Mouse (Mus musculus): Measurements from ENCODE around the gene Cox10.
"Not testable (repeated sequence)": the region's sequence is repeated elsewhere in the genome, so short reads cannot be mapped to it uniquely, and the experiment has no call there.

Gene Cox10

DNA sequence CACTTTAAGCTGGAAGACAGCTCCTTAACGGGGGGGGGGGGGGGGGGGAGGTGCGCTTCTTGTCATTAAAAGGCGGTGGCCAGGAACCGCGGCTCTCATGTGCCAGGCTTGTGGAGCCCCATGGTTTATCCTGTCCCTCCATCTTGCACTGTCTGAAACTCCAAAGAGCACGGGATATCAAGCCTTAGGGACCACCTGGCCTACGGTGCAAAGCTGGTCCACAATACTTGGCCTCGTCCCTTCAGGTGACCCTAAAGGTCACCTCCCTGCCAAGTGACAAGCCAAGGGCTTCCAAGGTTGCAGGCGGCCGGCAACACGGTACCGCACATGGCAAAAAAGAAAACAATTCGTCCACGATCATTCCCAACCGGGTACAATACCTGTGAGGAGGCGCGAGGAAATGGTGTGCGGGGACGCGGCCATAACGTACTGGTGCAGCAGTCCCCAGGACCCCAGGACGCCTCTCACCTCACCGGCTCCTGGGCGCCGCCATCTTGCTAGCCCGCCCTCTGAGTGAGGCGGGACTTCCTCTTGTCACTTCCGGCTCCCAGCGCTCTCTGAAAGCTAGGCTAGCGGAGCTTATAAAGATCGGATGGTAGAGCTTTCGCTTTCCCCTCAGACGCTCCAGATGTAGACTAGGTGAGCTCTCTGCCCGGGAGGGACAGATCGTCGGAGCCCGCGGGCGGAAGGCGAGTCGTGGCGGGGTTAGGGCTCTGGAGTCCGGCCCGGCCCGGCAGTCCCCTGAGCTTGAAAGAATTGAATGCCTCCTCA lies at the start of gene Cox10:
Cox10 (minus strand) TSS at position 513 of the 771 bp plus-strand sequence.
- DNase-seq (ENCODE audit: low read depth) = peak; percentile 55

DNA sequence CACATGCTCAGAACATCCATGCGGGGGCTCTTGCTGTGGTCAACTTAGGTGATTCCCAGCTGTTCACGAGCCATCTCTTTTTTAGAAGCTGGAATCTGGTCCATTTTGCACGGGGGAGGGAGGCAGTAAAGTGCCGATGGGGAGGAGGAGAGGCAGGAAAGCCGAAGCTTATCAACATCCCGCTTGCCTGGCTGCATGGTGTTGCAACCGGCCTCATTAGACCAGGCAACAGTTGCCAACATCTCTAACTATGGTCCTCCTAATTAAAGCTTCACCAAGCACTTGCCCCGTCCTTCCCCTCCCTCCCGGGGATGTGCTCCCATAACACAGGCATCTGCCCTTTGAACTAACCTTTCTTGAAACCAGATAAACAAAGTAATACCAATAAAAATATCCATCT lies 48.7 kb upstream of the Cox10 start:
- no peak for DNase-seq (ENCODE audit: low read depth)

DNA sequence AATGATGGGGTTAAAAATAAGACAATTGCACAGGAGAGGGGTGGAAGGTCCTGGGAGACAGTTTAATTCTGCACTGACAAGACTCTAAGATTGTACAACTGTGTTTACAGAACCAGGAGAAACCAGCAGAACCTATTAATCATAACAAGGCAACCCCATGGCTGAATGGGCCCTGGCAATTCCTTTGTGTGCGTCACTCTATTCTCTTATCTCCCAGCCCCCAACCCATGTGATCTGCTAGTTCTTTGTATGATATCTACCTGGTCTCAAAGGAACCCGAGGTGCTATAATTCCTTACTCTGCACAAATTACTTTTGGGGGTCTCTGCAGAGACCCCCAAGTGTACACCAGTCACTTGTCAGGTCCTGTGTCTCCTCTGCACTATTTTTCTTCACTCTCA lies 46.2 kb upstream of the Cox10 start:
- DNase-seq (ENCODE audit: low read depth) = no peak

DNA sequence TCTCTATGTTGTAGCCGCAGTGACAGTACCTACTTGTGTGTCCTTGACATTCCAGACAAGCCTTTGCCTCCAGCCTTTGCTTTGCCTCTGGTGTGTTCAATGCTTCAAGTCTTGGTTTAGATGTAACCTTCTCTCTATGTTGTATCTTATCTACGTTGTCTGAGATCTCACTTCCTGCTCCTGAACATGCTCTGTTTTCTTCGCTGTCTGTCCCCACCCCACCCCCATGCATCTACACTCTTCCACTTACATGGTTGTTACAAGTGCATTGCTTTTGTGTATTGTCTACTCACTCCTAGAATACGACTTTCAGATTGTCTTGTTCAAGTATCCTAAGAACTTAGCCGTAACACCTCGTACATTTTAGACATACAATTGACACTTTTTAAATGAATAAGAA lies 43.9 kb upstream of the Cox10 start:
- DNase-seq (ENCODE audit: low read depth) = not testable (repeated sequence)

DNA sequence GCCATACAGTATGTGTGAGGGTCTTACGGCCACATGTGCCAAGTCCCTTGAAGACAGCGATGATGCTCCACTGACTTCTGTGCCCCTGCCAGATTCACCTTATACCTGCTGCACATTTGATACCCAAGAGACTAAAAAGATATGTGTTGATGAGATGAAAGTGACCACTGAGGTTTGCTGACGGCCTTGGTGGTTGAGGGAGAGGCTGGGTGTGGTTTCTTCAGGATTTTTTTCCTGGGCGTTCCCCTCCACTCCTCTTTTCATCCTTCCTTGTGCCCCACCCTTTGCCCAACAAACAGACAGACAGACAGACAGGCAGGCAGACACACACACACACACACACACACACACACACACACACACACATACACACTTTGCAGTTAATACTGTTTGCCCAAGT lies 37.4 kb upstream of the Cox10 start:
- DNase-seq (ENCODE audit: low read depth) = no peak

DNA sequence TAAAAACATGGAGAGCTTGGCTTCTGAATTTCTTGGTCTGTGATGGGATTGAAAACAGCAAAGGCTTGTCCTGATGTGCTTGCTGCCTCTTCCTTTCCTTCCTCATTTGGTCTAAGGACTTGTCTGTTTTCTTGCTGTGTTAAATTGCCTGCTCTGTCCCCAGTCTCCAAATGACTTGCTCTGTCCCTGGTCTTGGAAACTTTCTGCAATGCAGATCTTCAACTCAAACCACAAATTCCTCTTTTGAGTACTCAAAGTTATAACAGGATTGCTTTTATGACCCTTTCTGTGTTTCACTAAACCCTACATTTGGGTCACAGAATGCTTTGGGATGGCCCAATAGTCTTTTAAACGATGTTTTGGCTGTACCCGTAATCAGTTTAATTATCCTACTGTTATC lies 36.6 kb upstream of the Cox10 start:
- no peak for DNase-seq (ENCODE audit: low read depth)

DNA sequence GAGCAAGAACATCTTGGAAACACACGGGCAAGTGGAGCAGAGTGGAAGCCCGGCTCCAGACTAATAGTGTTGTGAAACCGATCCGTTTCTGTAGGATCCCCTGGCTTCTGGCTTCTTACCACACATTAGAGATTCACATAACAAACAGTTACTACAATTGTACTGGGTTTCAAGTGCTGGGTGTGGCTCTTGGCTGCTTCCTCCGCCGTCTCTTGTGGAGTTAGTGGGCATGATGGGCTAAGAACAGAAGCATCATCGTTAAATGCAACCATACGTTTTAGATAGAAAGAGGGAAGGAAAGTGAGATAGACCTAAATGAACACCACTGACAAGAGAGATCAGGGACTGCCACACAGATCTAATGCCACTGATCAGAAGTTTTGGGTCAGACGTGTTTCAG lies 35.8 kb upstream of the Cox10 start:
- no peak for DNase-seq (ENCODE audit: low read depth)

DNA sequence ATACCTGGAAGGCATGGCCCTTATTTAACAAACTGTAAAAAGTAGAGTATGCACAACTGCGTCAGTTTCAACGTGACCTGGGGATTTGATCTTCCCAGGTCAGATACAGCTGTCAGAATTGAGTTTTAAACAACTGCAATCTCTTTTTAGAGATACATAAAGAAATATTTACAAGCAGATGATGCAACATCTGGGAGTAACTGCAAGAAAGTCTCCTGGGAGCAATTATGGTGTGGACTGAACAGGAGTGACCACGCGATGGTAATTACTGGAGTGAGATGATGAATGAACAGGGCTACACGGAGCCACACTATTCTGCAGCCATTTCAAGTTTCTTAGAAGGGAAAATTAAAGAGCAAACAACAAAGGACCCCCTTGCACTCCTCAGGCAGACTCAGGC lies 20.8 kb upstream of the Cox10 start:
- no peak for DNase-seq (ENCODE audit: low read depth)

DNA sequence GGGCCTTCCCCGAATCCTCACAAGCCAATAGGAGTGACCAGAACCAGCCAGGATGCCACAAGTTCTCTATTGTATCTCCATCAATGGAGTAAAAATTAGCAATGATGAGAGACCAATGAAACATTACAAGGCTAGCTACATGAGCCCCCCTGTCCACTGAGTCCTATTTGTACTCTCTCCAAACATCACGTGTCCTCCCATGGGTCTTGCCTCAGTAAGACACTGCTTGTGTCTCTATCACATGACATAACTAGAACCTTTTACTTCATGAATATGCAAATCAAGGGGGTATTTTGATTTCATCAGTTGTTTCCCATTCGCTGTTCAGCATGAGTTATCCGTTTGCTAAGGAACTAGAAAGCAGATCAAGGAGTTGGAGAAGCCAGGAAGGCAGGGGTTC lies 13.8 kb upstream of the Cox10 start:
- DNase-seq (ENCODE audit: low read depth) = no peak

DNA sequence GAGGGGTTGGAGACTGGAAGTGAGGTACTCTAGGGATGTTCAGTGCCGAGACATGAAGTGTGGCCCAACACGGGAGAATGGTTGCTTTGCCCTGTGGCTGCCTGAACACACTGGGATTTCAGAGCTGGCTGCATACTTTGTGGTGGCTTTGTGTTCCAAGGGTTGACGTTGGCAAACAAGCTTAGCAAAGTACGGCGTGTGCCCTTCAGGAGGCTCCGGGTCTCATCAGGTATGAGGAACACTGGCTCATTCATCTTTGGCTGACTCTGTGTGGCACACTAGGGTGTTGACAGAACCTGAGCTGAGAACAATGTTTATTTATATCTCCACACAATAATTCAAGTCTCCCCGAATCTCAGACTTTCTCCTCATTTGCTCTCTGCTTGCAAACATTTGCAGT lies 11.9 kb upstream of the Cox10 start:
- DNase-seq (ENCODE audit: low read depth) = no peak

DNA sequence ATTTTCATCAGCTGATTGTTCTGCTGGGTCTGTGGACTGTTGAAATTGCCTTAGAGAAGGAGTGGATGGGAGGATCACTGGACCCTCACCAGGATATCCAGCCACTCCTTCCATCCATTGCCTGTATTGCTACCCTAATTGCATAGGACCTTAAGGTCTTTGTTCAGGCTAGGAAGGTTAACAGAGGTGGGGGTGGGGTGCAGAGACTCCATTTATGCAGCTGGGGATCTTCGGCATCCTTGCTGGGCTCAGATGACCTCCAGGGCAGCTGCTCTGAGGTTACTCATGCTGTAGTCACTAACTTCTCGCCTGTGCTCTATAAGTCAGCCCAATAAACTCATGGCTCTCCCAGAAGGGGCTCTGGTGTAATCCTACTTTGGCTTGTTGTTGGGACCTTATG lies 10.4 kb upstream of the Cox10 start:
- no peak for DNase-seq (ENCODE audit: low read depth)

DNA sequence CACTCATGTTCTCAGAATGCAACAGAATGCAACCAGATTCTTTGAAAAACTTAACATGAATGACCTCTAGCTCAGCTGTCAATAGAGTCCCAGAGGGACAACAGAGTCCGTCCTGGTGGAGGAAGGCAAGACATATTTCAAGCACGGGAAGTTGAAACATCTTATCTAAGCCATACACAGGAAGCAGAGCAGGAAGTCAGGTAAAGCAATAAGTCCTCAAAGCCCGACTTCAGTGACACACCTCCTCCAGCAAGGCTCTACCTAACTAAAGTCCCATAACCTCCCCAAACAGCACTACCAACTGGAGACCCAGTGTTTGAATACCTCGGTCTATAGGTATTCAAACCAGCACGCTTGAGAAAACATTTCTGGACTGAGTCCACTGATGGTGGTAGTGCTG lies 6.6 kb upstream of the Cox10 start:
- no peak for DNase-seq (ENCODE audit: low read depth)

DNA sequence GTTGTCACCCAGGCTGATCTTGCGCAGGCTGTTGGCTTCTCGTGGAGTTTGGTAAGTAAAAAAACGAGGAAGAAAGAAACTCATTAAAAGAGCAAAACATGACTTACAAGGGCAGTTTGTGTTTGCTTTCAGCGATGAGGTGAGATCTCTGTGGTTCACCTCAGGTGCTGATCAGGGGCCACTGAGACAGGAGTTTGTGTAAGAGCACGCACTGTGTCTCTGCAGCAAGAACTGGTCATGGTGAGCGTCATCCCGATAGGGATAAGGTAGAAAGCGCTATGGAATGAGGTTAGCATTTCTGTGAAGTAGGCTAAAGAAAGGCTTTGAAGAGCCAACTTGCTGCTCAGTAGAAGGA lies 436 bp upstream of the Cox10 start:
- DNase-seq (ENCODE audit: low read depth) = no peak

DNA sequence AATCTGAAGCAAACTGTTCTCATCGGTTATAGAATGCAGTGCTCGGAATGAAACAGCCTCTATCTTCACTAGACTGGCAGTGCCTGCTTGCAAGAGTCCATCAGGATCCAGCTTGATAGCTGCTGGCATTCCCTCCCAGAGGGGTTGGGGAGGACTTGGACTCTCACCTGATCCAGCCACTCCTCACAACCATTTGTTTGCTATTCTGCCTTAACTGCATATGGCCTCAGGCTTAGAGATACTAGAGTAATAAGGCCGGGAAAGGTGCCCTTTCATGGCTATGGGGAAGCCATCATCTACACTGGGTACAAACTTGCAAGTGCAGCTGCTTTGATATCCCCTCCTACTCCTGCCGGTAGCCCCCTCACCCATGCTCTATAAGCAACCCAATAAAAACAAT lies 3.1 kb downstream of the Cox10 start:
- no peak for DNase-seq (ENCODE audit: low read depth)

DNA sequence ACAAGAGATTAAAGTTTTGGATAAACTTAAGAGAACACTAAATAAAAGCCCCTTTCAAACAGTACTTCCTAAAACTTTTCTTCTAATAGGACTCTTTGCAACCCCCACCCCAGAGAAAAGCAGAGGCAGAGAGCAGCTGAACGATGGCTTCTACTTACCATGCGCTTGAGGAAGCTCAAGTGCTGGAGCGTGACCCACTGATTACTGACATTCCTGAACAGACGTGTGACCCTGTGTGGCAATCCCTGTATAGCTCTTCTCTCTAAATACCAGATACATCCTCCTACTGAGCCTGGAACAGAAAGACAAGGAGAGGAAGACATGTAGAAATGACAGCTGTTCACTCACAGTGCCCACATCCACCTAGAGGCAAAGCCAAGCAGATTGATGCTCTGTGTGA lies 5.9 kb downstream of the Cox10 start:
- DNase-seq (ENCODE audit: low read depth) = no peak

DNA sequence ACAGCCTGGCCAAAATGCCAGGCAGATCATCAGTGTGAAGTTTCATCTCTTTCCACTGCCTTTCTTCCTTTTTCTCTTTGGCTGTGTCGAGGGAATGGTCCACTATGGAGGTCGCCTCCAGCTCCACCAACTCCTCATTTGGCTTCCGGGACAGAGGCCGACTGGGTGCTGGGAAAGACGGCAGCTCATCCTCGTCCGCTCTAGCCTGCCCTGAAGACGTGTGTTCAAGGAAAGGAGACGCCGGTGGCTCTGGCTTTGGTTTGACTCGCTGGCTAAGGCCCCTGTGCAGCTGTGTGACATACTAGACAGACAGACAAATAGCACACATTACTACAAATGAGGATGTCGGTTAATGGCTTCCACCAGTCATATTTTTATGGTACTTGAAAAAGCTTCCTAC lies 7.7 kb downstream of the Cox10 start:
- no peak for DNase-seq (ENCODE audit: low read depth)

DNA sequence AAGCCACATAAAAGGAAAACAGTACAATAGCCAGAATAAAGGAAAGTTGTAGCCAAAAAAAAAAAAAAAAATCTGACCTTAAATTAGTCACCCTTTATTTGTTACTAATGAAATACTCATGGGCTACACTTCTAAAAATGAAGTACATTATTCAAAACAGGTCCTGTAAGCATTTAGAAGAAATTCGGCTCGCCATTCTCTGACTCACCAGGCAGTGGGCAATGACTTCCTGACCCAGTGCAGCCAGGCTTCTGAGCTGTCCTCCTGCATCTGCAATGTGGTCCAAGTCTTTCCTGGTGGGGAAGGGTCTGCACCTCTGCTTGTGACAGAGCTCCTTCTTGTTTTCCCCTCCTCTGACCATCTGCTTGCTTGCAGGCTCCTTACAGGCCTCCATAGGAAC lies 13.3 kb downstream of the Cox10 start:
- DNase-seq (ENCODE audit: low read depth) = peak; percentile 12

DNA sequence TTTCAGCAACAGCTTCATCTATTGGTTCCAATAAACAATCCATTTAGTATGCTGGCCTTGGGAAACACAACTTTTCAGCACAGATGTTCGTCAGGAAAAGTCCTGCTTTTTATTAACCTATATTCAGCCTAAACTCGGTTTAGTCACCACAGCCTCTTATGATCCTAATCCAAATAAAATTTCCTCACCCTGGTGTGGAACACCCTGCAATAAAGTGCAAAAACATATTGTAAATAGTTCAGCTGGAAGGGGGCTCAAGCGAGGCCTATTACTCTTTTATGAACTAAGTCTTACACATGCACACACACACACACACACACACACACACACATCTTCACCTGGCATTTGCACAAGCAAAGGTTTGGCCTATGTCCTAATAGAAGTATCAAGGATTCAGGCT lies 16.1 kb downstream of the Cox10 start:
- no peak for DNase-seq (ENCODE audit: low read depth)

DNA sequence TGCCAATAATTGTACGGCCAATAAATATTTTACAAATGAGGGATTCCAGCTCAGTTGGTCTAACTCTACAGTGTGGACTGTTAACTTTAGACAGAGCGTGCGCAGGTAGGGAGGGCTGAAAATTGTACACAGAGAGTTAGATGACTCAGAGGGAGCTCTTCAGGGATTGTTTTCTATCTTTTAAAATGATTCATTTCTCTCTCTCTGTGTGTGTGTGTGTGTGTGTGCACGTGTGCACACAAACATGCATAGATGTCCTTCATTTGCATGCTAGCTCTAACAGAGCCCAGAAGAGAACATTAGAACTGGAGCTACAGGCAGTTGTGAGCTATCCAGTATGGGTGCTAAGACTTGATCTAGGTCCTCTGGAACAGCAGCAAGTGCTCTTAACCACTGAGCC lies 17.0 kb downstream of the Cox10 start:
- no peak for DNase-seq (ENCODE audit: low read depth)

DNA sequence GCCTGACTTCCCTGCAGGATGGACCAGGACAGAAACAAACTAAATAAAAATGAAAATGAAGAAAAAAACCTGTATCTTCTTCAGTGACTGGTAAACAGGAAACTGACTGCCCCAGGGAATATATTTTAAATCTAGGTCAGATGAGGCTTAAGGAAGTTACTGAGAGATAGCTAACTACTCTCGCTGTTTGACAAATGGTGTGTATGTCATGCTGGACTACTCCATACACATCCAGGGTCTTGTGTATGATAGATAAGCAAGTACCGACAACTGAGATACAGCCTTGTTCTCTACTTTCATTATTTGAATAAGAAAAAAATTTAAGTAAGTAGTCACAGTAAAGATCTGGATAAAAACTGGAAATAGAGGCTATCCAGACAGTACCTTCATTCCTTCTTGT lies 20.0 kb downstream of the Cox10 start:
- DNase-seq (ENCODE audit: low read depth) = no peak

DNA sequence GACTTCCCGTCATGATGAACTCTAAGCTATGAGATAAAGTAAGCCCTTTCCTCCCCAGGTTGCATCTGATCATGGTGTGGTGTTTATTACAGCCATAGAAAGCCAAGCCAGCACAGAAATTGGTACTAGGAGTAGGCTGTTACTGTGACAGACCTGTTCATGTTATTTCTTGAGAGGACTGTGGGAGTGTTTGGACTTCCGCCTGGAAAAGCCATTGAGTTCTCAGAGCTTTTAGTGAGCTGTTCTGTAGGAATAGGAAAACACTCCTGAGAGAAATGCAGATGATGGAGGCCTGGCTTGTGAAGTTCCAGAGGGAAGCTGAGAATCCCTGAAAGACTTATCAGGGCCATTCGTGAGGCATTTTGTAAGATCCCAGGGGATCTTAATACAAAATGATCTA lies 20.8 kb downstream of the Cox10 start:
- no peak for DNase-seq (ENCODE audit: low read depth)

DNA sequence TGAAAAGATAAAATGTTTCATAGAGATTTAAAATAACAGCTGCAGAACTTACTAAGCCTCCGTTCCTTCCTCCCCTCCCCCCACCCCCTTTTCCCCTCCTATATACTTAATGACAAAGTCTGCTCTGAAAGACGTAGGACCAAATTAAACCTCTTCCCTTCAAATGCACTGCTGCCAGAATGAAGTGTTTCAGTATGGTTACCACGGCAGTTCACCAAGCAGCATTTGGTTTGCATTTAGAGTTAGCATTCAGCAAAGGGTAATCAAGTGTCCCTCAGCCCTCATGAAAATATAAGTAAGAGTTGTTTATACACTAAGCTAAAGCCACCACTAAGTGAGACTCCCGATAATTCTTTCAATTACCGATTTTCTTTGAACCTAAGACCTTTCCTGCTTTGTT lies 25.9 kb downstream of the Cox10 start:
- DNase-seq (ENCODE audit: low read depth) = no peak

DNA sequence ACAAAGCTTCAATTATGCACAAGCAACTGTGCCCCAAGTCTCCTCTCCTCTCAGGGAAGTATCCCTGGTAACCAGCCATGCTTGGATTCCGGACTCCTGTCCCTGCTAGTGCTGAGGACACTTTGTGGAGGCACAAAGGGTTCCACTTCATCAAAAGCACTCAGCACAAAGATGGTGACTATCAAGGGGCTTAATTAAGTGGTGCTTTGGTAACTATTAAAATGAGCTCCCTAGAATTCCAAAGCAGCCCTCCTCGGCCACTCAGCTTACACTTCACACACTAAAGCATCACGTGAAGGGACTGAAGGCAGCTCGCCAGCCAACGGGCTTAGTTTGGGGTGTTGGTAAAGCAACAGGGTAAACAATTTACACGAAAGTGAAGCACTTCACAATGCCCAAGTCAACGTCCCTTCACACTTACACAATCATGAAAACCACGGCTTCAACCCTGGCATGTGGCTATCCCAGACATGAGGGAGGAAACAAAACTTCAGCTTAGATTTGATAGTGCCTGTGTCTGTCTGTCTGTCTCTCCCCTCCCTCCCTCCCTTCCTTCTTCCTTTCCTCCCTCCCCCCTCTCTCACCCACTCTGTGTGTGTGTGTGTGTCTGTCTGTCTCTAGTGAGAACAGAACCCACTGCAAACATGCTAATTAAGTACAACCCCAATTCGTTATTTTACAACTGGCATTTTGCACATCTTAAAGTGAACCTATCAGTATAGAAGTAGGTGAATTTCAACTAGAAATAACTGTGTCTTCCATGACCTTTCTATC lies 27.9 kb downstream of the Cox10 start:
- DNase-seq (ENCODE audit: low read depth) = no peak

DNA sequence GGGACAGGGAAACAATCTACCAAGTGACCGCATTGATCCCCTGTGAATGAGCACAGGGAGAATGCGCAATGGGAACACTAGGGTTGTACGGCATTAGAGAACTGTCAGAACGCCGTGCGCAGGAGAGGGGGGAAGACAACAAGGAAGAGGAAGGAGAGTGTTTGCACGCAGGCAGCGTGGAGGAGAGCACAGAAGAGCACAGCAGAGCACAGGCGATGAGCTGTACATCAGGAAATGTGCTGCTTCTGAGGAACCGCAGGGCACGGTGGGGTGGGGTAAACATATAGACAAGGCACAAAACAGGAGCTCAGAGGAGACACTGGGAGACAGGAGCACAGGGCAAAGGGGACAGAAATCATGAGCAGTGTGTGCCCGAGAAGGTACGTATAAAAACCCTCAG lies 31.8 kb downstream of the Cox10 start:
- no peak for DNase-seq (ENCODE audit: low read depth)
